Mouse (Mus musculus): ENCODE measurements around the gene Sept14.

DNA sequence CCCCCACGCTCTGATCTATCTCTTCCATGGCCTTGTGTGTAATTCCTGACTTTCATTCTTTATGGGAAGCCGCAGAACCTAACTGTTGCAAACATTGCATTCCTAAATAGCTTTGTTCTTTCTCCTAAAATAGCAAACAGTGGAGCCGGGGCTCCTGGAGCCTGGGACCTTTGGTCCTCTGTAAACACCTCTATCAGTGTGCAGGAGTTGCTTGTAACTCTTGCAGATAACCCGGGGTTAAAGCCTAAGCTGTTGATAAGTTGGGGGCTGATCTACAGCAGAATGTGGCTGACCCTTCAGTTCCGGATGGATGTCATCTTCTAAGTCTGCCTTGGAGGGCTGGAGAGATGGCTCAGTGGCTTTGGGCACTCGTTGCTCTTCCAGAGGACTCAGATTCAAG lies 35.7 kb upstream of the Sept14 start:
- no peak for TF ChIP-seq CTCF (IDR thresholded peaks at IDR 0.05)
- no peak for TF ChIP-seq EP300 (IDR thresholded peaks at IDR 0.05)
